Mouse (Mus musculus): ENCODE data around the gene Tex46.

DNA sequence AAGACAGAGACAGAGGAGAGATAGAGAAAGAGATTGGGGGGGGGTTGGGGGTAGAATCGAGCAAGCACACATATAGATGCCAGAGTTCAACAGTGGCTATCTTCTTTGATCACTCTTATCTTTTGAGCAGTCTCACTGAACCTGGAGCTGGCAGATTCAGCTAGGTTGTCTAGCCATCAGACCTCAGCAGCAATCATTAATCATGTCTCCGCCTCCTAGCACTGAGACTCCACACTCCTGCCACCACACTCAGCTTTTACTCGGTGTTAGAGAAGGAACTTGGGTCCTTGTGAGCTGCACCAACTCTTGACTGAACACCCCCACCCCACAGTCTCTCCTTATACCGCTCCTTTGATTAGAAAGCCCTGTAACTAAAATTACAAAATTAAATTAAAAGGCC lies 18.1 kb upstream of the Tex46 start:
- TF ChIP-seq CTCF (IDR thresholded peaks at IDR 0.05; ENCODE audit: low read depth, low read length) (no peak), GATA1 (IDR thresholded peaks at IDR 0.05; ENCODE audit: borderline replicate concordance, low read length) (no peak)
